In the genomic region with DNA sequence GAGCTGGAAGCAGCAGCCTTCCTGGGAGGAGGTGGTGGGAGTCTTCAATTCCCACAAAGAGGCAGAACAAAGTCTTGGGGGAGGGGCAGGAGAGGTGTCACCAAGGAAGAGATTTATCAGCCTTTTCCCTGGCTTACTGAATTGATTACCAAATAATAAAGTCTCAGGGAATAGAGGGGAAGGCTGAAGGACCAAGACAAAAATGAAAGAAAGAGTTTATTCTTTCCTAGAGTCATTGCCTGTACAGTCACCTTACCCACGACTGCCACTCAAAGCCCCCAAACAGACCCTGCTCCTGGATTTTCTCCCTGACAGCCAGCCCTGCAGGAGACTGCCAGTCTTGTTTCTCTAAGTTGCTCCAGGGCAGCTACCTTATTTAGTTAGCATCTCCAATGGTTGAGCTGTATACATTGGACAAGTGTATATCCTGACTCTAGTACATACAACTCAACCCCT, we compare ENCODE assay signal across 15 mouse cellular contexts. TPM values are rescaled to one million over a fixed set of nuclear protein-coding genes. Genes with fewer than 3 reads are reported as not detected.
A peak's percentile ranks its signal among the peaks of the same experiment; 100 is the strongest.
DNase-seq lines count a peak whose midpoint lies in the region; ATAC-seq and TF ChIP-seq lines count a peak whose summit lies in the region.
"Had no signal": no experiment of that assay in that cellular context is flagged by ENCODE, and none has a peak within 500 bp of the region (broad histone marks: within the 10 kb centered on the region; RNA-seq: fewer than 3 reads in every experiment).

No protein-coding gene starts in this region.

- no peak overlapping the region for H3K4me3 ChIP-seq in forebrain, embryonic 13.5 days
- no peak overlapping the region for H3K4me3 ChIP-seq in hindbrain, embryonic 16.5 days (ENCODE audit: low read length)
- no peak overlapping the region for H3K4me3 ChIP-seq in midbrain, postnatal 0 days (ENCODE audit: low read depth, low read length)
- H3K4me3 ChIP-seq: erythroblast, embryonic 14.5 days; limb, embryonic 15.5 days; megakaryocyte, embryonic 14.5 days had no signal

- H3K4me2 ChIP-seq in forebrain, embryonic 13.5 days, result no peak overlapping the region
- H3K4me2 ChIP-seq in hindbrain, embryonic 16.5 days (ENCODE audit: low read length), result no peak overlapping the region
- no peak overlapping the region for H3K4me2 ChIP-seq in midbrain, postnatal 0 days (ENCODE audit: low read depth, low read length, poor library complexity, severe bottlenecking)
- H3K4me2 ChIP-seq: limb, embryonic 15.5 days; lung, embryonic 14.5 days had no signal

- no peaks in the 10 kb centered on the region for H3K36me3 ChIP-seq in forebrain, embryonic 13.5 days (ENCODE audit: poor library complexity, severe bottlenecking)
- H3K36me3 ChIP-seq in hindbrain, embryonic 16.5 days (ENCODE audit: control insufficient read depth, insufficient read depth, low read length), result no peaks in the 10 kb centered on the region
- H3K36me3 ChIP-seq in midbrain, postnatal 0 days (ENCODE audit: insufficient read depth, low read length), result no peaks in the 10 kb centered on the region
- H3K36me3 ChIP-seq: limb, embryonic 15.5 days had no signal

- no peak for TF ChIP-seq CTCF in midbrain, postnatal 0 days (IDR thresholded peaks at IDR 0.05)

- peaks cover 12% of the 10 kb centered on the region for H3K4me1 ChIP-seq in forebrain, embryonic 13.5 days
- H3K4me1 ChIP-seq in hindbrain, embryonic 16.5 days (ENCODE audit: control insufficient read depth, insufficient read depth, low read depth, low read length), result peaks cover 6% of the 10 kb centered on the region
- peaks cover 4% of the 10 kb centered on the region; the same call in 1 of the 2 replicates for H3K4me1 ChIP-seq in midbrain, postnatal 0 days (ENCODE audit: insufficient read depth, low read length)
- H3K4me1 ChIP-seq: limb, embryonic 15.5 days; megakaryocyte, embryonic 14.5 days had no signal

- no peaks in the 10 kb centered on the region for H3K27me3 ChIP-seq in forebrain, embryonic 13.5 days
- no peaks in the 10 kb centered on the region for H3K27me3 ChIP-seq in hindbrain, embryonic 16.5 days (replicated peaks; ENCODE audit: control insufficient read depth, insufficient read depth, low read length)
- H3K27me3 ChIP-seq in midbrain, postnatal 0 days (ENCODE audit: insufficient read depth, low read length), result no peaks in the 10 kb centered on the region
- H3K27me3 ChIP-seq: limb, embryonic 15.5 days; megakaryocyte, embryonic 14.5 days had no signal

- 0% methylated on average over 1 of the region's 1 CpGs for WGBS in forebrain, embryonic 13.5 days
- WGBS in hindbrain, embryonic 16.5 days, result 9% methylated on average over 1 of the region's 1 CpGs
- WGBS in midbrain, postnatal 0 days, result 18% methylated on average over 1 of the region's 1 CpGs

- DNase-seq in embryo, embryonic 10.5 days (ENCODE audit: low spot score), result peak; percentile 65
- DNase-seq in midbrain, postnatal 0 days (ENCODE audit: low spot score), result peak; percentile 17
- no peak for DNase-seq in thymus, postnatal 10 days (ENCODE audit: low spot score in 2 of 2)
- DNase-seq in MN1 (ENCODE audit: low spot score), result no peak
- DNase-seq in spleen, postnatal 14 days (ENCODE audit: low spot score in 2 of 2), result no peak
- no peak for DNase-seq in right cerebral cortex, postnatal 4 days
- DNase-seq: cerebellum, postnatal 36 days; gastrocnemius, postnatal 36 days; lung, embryonic 14.5 days had no signal

- no peak overlapping the region for H3K9ac ChIP-seq in forebrain, embryonic 13.5 days
- no peak overlapping the region for H3K9ac ChIP-seq in hindbrain, embryonic 16.5 days (ENCODE audit: low read depth, low read length)
- no peak overlapping the region for H3K9ac ChIP-seq in midbrain, postnatal 0 days (replicated peaks; ENCODE audit: low read length, poor library complexity, severe bottlenecking)
- H3K9ac ChIP-seq: limb, embryonic 15.5 days; lung, embryonic 14.5 days had no signal

- no peaks in the 10 kb centered on the region for H3K9me3 ChIP-seq in forebrain, embryonic 13.5 days (replicated peaks)
- H3K9me3 ChIP-seq in hindbrain, embryonic 16.5 days (ENCODE audit: control insufficient read depth, low read length), result no peaks in the 10 kb centered on the region
- H3K9me3 ChIP-seq in midbrain, postnatal 0 days (ENCODE audit: low read length), result no peaks in the 10 kb centered on the region
- H3K9me3 ChIP-seq: limb, embryonic 15.5 days; megakaryocyte, embryonic 14.5 days had no signal

- peak; percentile 55; the same call in 1 of the 2 replicates for ATAC-seq in forebrain, embryonic 13.5 days
- ATAC-seq in hindbrain, embryonic 16.5 days, result peak; percentile 56; the same call in 1 of the 2 replicates
- ATAC-seq in midbrain, postnatal 0 days (ENCODE audit: low FRiP score), result peak; percentile 75
- ATAC-seq: inflammation-experienced regulatory T-cells, adult 6 months had no signal

- peak overlapping the region; percentile 59 for H3K27ac ChIP-seq in forebrain, embryonic 13.5 days
- no peak overlapping the region; the same call in 1 of the 2 replicates for H3K27ac ChIP-seq in hindbrain, embryonic 16.5 days (ENCODE audit: low read depth, low read length)
- peak overlapping the region; percentile 32; the same call in 1 of the 2 replicates for H3K27ac ChIP-seq in midbrain, postnatal 0 days (ENCODE audit: low read depth, low read length)
- H3K27ac ChIP-seq: limb, embryonic 15.5 days had no signal

RNA-seq across cellular contexts. Expression of a gene that starts 25.6 kb away (rescaled TPM):
- polyA plus RNA-seq in forebrain, embryonic 13.5 days (2015; fragmentation: Nextera tagmentation; extraction: Ambion mirVana), result 20.0 and 21.7 TPM in 2 replicates
- polyA plus RNA-seq in hindbrain, embryonic 16.5 days (2015; fragmentation: Nextera tagmentation; extraction: Ambion mirVana), result 23.9 and 33.7 TPM in 2 replicates
- total RNA-seq in midbrain, postnatal 0 days (2014; rRNA removed), result 17.4 and 22.4 TPM in 2 replicates
- 19.3 and 21.3 TPM in 2 replicates for polyA plus RNA-seq in midbrain, postnatal 0 days (2015; fragmentation: Nextera tagmentation; extraction: Ambion mirVana)
- polyA plus RNA-seq: erythroblast, embryonic 14.5 days; inflammation-experienced regulatory T-cells, adult 6 months had no signal

RNA-seq across cellular contexts. Expression of a gene that starts 35.3 kb away (rescaled TPM):
- 4.5 and 6.2 TPM in 2 replicates for polyA plus RNA-seq in forebrain, embryonic 13.5 days (2015; fragmentation: Nextera tagmentation; extraction: Ambion mirVana)
- 12.7 and 13.2 TPM in 2 replicates for polyA plus RNA-seq in hindbrain, embryonic 16.5 days (2015; fragmentation: Nextera tagmentation; extraction: Ambion mirVana)
- total RNA-seq in midbrain, postnatal 0 days (2014; rRNA removed), result 29.6 and 32.3 TPM in 2 replicates
- 10.9 and 11.5 TPM in 2 replicates for polyA plus RNA-seq in midbrain, postnatal 0 days (2015; fragmentation: Nextera tagmentation; extraction: Ambion mirVana)
- polyA plus RNA-seq: erythroblast, embryonic 14.5 days; inflammation-experienced regulatory T-cells, adult 6 months had no signal

Comparison
In these comparisons a context has a peak if more than half of its experiments do, and no peak if none do; other contexts are left out.
1. DNase-seq: peak in embryo, embryonic 10.5 days (single experiment) and midbrain, postnatal 0 days (single experiment); none in thymus, postnatal 10 days (0 of 2), MN1 (single experiment), spleen, postnatal 14 days (0 of 2) and right cerebral cortex, postnatal 4 days (single experiment).
2. Peak in every context shown above with its lines, with median percentiles within 50 percentile points of each other: ATAC-seq.